Mouse (Mus musculus) embryonic fibroblast, embryonic 13.5 days (primary cell): Measurements from ENCODE around the gene Snapc2.

ENCODE experiments used
- CTCF ChIP-seq: IDR thresholded peaks from 2 replicates; pipeline ENCODE4 v1.5.1; 2011; ENCODE audit warnings: mild to moderate bottlenecking, control low read depth, low read length, moderate library complexity, borderline replicate concordance; ENCODE audit not compliant: insufficient read depth
- POLR2A ChIP-seq: IDR thresholded peaks from 2 replicates; pipeline ENCODE4 v1.6.1; 2011; ENCODE audit warnings: low read depth, mild to moderate bottlenecking, control low read depth, low read length, moderate library complexity

DNA sequence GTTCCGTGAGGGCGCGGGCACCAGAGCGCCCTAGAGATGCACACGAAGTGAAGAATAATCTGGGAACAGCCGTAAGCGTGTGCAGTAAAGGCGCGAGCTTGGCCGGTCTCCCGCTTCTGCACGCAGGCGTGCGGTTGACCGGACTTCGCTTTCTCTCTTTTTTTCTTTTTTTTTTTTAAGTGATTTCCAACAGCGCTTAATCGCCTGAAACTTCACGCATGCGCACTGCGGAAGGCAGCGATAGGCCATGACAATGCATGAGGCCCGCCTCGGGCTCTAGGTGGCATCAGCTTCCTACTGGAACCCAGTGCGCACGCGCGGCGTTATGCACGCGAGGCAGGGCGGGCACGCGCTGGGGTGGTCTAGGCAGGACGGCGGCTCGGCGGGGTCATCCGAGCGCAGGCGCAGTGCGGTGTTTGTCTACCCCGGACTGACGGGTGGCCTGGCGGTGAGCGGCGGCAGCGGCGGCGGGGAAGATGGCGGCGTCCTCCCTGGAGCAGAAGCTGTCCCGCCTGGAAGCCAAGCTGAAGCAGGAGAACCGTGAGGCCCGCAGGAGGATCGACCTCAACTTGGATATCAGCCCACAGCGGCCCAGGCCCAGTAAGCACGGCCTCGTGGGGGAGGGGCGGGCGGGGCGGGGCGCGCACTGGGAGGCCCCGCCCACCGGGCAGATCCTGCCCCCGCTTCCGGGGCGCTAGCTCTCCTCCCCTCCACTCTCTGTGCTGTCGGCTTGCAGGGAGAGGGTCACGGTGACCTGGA, 14.3 kb upstream of the Snapc2 start, which contains the start of the genes Map2k7 and Gm49320:
- TF ChIP-seq CTCF: peak; percentile 65; the same call in 1 of the 2 replicates
- TF ChIP-seq POLR2A: peak; percentile 57
